Mouse (Mus musculus): ENCODE measurements around the gene Tns1. TPM values are rescaled to one million over a fixed set of nuclear protein-coding genes. Genes with fewer than 3 reads are reported as not detected.
A peak's percentile ranks its signal among the peaks of the same experiment; 100 is the strongest.

Tns1 gene
- polyA plus RNA-seq, 1 experiment from 2014 or later, result 23.0 TPM

DNA sequence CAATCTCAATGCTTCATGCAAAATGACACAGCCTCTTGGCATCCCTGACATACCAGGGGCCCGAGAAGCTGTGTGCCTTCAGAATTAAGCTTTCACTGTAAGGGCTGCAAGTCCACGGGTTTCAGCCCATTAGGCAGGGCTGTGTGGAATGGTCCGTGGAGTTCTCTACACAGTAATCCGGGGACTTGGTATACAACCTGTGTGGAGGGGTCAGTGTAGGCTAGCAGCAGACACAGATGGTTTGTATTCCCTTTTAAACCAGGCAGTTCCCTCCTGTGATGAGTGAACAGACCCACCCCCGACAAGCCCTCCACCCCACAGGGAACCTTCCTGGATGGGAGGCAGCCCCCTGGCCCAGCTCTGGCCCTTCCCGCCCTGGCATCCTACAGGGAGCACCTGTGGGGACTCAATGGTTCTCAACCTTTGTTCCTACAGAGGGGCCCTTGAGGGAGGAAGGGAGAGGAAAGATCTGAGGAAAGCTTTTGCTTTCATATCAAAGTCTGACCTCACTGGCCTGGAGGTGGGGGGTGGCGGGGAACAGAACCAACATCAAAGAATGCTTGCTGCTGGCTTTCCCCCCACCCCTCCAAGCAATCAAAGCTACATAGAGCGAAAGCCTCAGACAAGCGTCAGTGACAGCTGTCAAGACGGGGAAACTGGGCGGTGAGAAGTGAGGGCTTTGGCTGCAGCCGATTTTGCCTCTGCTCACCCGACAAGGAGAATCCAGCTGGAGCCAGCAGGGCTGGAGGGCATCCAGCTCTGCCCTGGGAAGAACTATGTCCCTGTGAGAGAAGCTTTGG is 155.3 kb downstream of the Tns1 start:
- no peaks in the 10 kb centered on the region for H3K9me3 ChIP-seq (replicated peaks; ENCODE audit: control insufficient read depth, low read length)
- H3K4me2 ChIP-seq (ENCODE audit: low read depth, low read length), result no peak overlapping the region
- H3K9ac ChIP-seq (ENCODE audit: low read depth, low read length), result no peak overlapping the region
- H3K36me3 ChIP-seq (ENCODE audit: control insufficient read depth, insufficient read depth), result peaks cover 7% of the 10 kb centered on the region; the same call in 1 of the 2 replicates
- H3K4me3 ChIP-seq (ENCODE audit: low read depth, low read length), result no peak overlapping the region
- no peaks in the 10 kb centered on the region; the same call in 1 of the 2 replicates for H3K4me1 ChIP-seq (ENCODE audit: control insufficient read depth, low read depth, low read length)
- H3K27me3 ChIP-seq (ENCODE audit: control insufficient read depth, insufficient read depth, low read depth, low read length), result no peaks in the 10 kb centered on the region
- WGBS (ENCODE audit: insufficient replicate concordance), result 57% methylated on average over 13 of the region's 13 CpGs
- no peak overlapping the region for H3K27ac ChIP-seq (ENCODE audit: low read length)
- ATAC-seq (ENCODE audit: low read depth), result no peak

DNA sequence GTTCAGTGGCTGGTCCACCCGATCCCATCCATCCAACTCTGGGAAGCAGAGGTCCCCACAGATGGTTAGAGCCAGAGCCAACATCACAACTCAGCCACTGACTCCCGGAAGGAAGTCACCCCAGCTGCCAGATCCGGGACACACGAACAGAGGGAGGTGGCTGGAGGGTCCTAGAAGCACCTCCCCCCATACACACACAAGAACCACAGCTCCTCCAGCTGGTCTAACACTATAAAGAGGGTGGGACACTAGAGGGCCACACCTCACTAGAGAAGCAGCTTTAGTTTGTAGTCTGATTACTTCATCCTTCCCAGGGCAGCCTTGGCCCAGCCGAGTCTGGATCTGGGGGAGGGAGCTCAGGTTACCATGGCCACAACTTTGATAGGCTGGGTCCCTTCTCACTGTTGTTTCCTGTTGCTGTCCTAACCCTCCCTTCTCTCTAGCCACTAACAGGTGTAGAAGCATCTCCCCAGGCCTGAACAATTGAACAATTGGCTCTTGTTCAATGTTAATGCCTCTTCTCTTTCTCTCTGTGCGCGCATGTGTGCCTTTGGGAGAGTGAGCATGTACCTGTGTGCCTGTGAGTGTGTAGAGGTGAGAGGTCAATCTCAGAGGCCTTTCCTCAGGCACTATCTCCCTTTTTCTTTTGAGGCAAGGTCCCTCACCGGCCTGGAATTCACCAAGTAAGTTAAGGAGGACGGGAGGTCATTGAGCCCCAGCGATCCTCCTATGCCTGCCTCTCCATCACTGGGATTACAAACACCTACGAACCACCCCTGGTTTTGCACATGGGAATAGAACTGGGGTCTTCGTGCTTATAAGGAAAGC is 157.6 kb downstream of the Tns1 start:
- Histone ChIP-seq H3K4me3 (ENCODE audit: low read depth, low read length) (no peak overlapping the region), H3K4me2 (ENCODE audit: low read depth, low read length) (no peak overlapping the region), H3K27ac (ENCODE audit: low read length) (no peak overlapping the region), H3K9me3 (replicated peaks; ENCODE audit: control insufficient read depth, low read length) (no peaks in the 10 kb centered on the region), H3K27me3 (ENCODE audit: control insufficient read depth, insufficient read depth, low read depth, low read length) (no peaks in the 10 kb centered on the region), H3K9ac (ENCODE audit: low read depth, low read length) (no peak overlapping the region), H3K36me3 (ENCODE audit: control insufficient read depth, insufficient read depth) (peaks cover 2% of the 10 kb centered on the region; the same call in 1 of the 2 replicates), H3K4me1 (ENCODE audit: control insufficient read depth, low read depth, low read length) (no peaks in the 10 kb centered on the region; the same call in none of the 2 replicates)
- 56% methylated on average over 12 of the region's 12 CpGs for WGBS (ENCODE audit: insufficient replicate concordance)
- peak; percentile 23; the same call in 1 of the 2 replicates for ATAC-seq (ENCODE audit: low read depth)

DNA sequence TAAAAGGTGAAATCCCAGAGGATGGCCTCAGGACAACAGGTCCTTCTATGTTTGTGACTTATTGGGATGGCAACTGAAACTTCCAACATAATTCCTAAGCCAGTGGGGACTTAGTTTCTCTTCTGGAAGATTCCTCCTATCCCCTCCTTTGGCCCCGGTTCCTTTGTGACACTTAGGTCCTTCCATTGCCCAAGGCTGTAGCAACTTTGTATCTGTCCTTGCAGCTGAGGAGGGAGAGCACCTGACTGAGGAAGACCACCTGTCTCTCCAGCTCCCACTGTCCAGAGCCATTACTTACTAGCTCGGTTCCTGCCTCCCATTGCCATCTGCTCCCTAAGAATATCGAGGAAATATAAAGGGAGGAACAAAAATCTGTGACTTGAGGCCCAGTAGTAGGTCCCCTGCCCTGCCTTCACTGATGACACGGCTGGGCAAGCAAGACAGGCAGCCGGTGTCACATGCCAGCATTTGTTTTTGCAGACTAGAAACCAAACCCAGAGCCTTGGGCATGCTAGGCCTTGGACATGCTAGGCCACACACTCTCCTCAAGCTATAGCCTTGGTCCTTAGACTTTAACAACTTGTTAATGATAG is 160.0 kb downstream of the Tns1 start:
- no peaks in the 10 kb centered on the region for H3K27me3 ChIP-seq (ENCODE audit: control insufficient read depth, insufficient read depth, low read depth, low read length)
- H3K36me3 ChIP-seq (ENCODE audit: control insufficient read depth, insufficient read depth), result no peaks in the 10 kb centered on the region; the same call in 1 of the 2 replicates
- no peak for ATAC-seq (ENCODE audit: low read depth)
- H3K4me3 ChIP-seq (ENCODE audit: low read depth, low read length), result no peak overlapping the region
- H3K4me1 ChIP-seq (ENCODE audit: control insufficient read depth, low read depth, low read length), result no peaks in the 10 kb centered on the region; the same call in none of the 2 replicates
- WGBS (ENCODE audit: insufficient replicate concordance), result 79% methylated on average over 5 of the region's 5 CpGs
- no peak overlapping the region for H3K27ac ChIP-seq (ENCODE audit: low read length)
- no peaks in the 10 kb centered on the region for H3K9me3 ChIP-seq (replicated peaks; ENCODE audit: control insufficient read depth, low read length)
- no peak overlapping the region for H3K4me2 ChIP-seq (ENCODE audit: low read depth, low read length)
- H3K9ac ChIP-seq (ENCODE audit: low read depth, low read length), result no peak overlapping the region

DNA sequence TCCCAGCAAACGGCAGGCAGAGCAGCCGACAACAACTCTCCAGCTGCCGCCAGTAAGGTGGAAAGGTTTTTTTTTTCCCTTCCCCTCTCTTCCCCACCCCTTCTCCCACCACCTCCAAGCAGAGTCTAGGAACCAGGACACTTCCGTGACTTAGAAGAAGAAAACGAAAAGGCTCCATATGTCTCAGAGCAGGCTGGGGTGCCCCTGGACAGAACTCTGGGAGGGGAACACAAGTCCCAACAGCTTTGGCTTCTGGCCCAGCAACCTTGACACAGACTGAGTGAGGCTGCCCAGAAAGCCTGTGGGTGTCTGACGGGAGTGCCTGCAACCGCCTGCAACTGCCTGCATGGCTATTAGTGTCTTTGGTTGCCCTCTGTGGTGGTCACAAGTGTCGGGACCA is 160.6 kb downstream of the Tns1 start:
- Histone ChIP-seq H3K4me1 (ENCODE audit: control insufficient read depth, low read depth, low read length) (no peaks in the 10 kb centered on the region; the same call in none of the 2 replicates), H3K4me2 (ENCODE audit: low read depth, low read length) (no peak overlapping the region), H3K36me3 (ENCODE audit: control insufficient read depth, insufficient read depth) (no peaks in the 10 kb centered on the region; the same call in 1 of the 2 replicates), H3K9ac (ENCODE audit: low read depth, low read length) (no peak overlapping the region), H3K4me3 (ENCODE audit: low read depth, low read length) (no peak overlapping the region), H3K27ac (ENCODE audit: low read length) (no peak overlapping the region; the same call in 1 of the 2 replicates), H3K9me3 (replicated peaks; ENCODE audit: control insufficient read depth, low read length) (no peaks in the 10 kb centered on the region), H3K27me3 (ENCODE audit: control insufficient read depth, insufficient read depth, low read depth, low read length) (no peaks in the 10 kb centered on the region)
- 56% methylated on average over 8 of the region's 8 CpGs for WGBS (ENCODE audit: insufficient replicate concordance)
- no peak for ATAC-seq (ENCODE audit: low read depth)

DNA sequence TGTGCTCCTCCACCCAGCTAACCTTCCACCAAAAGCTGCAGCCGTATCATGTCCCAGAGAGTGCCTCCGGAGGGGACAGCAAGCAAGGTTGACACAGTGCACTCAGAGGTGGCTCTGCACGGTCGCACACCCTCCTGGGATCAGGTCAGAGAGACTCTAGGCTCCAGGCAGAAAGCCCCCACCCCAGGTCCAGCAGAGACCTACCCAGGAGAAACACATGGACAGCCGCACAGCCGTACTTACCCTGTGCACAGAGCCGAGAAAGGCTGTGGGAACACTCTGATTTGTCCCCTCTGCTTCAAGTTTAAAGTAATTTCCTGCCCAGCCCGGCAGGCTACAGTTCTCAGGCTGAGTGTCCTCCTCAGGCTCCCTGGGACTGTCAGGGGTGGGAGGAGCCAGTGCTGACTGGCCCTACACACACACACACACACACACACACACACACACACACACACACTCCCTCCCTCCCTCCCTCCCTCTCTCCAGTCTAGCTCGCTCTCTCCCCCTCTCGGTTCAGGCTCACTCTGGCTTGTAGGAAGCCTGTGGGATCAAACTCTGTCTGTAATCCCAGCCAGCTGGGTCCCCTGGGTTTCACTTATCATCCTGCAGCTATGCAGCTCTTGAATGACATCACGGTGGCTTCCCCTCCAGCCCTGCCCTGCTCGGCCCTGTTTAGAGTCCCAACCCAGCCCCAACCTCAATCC is 161.4 kb downstream of the Tns1 start:
- Histone ChIP-seq H3K9me3 (replicated peaks; ENCODE audit: control insufficient read depth, low read length) (no peaks in the 10 kb centered on the region), H3K4me1 (ENCODE audit: control insufficient read depth, low read depth, low read length) (no peaks in the 10 kb centered on the region; the same call in none of the 2 replicates), H3K27me3 (ENCODE audit: control insufficient read depth, insufficient read depth, low read depth, low read length) (no peaks in the 10 kb centered on the region), H3K4me2 (ENCODE audit: low read depth, low read length) (no peak overlapping the region), H3K9ac (ENCODE audit: low read depth, low read length) (no peak overlapping the region), H3K4me3 (ENCODE audit: low read depth, low read length) (no peak overlapping the region), H3K36me3 (ENCODE audit: control insufficient read depth, insufficient read depth) (no peaks in the 10 kb centered on the region; the same call in 1 of the 2 replicates), H3K27ac (ENCODE audit: low read length) (peak overlapping the region; percentile 25)
- WGBS (ENCODE audit: insufficient replicate concordance), result 32% methylated on average over 12 of the region's 12 CpGs
- peak; percentile 59 for ATAC-seq (ENCODE audit: low read depth)

DNA sequence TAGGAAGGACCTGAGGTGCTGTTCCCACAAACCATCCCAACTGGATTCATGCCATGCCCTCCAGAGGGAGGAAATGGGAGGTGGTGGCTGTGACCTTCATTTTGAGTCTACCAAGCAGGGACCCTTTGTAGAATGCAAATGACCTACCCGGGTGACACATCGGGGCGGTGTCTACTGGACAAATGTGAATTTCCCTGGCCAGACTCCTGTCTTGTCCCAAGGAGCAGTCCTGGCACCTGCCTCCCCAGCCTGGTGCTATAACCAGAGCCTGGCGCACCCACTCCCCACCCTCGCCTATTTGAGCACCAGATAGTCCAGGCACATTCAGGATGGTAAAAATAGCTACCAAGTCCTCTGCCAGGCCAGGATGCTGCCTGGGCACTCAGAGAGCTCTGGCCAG is 162.2 kb downstream of the Tns1 start:
- ATAC-seq (ENCODE audit: low read depth), result no peak
- Histone ChIP-seq H3K4me3 (ENCODE audit: low read depth, low read length) (no peak overlapping the region), H3K4me1 (ENCODE audit: control insufficient read depth, low read depth, low read length) (no peaks in the 10 kb centered on the region; the same call in none of the 2 replicates), H3K9me3 (replicated peaks; ENCODE audit: control insufficient read depth, low read length) (no peaks in the 10 kb centered on the region), H3K27ac (ENCODE audit: low read length) (no peak overlapping the region), H3K9ac (ENCODE audit: low read depth, low read length) (no peak overlapping the region), H3K36me3 (ENCODE audit: control insufficient read depth, insufficient read depth) (no peaks in the 10 kb centered on the region; the same call in 1 of the 2 replicates), H3K27me3 (ENCODE audit: control insufficient read depth, insufficient read depth, low read depth, low read length) (no peaks in the 10 kb centered on the region), H3K4me2 (ENCODE audit: low read depth, low read length) (no peak overlapping the region)
- WGBS (ENCODE audit: insufficient replicate concordance), result 81% methylated on average over 5 of the region's 5 CpGs

DNA sequence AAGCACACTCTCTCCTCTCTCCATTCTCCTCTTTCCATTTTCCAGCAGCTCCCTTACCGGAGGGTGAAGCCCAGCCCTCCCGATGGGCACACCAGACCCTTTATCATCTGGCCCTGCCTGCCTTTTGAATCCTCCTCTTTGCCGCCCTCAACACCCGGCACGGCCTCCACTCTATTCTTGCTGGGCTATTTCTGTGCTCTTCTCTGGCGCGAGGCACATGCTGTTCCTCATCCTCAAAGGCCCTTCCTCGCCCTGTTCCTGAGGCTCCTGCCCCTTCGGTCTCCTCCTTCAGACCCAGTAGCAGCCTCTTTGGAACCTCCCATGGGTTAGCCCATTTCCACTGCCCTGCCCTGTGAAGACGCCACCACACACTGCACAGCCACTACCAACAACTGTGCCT is 164.5 kb downstream of the Tns1 start:
- Histone ChIP-seq H3K9me3 (replicated peaks; ENCODE audit: control insufficient read depth, low read length) (no peaks in the 10 kb centered on the region), H3K4me3 (ENCODE audit: low read depth, low read length) (no peak overlapping the region), H3K4me1 (ENCODE audit: control insufficient read depth, low read depth, low read length) (no peaks in the 10 kb centered on the region; the same call in 1 of the 2 replicates), H3K36me3 (ENCODE audit: control insufficient read depth, insufficient read depth) (no peaks in the 10 kb centered on the region; the same call in 1 of the 2 replicates), H3K9ac (ENCODE audit: low read depth, low read length) (no peak overlapping the region), H3K27me3 (ENCODE audit: control insufficient read depth, insufficient read depth, low read depth, low read length) (no peaks in the 10 kb centered on the region), H3K27ac (ENCODE audit: low read length) (no peak overlapping the region), H3K4me2 (ENCODE audit: low read depth, low read length) (no peak overlapping the region)
- 86% methylated on average over 10 of the region's 10 CpGs for WGBS (ENCODE audit: insufficient replicate concordance)
- ATAC-seq (ENCODE audit: low read depth), result no peak

DNA sequence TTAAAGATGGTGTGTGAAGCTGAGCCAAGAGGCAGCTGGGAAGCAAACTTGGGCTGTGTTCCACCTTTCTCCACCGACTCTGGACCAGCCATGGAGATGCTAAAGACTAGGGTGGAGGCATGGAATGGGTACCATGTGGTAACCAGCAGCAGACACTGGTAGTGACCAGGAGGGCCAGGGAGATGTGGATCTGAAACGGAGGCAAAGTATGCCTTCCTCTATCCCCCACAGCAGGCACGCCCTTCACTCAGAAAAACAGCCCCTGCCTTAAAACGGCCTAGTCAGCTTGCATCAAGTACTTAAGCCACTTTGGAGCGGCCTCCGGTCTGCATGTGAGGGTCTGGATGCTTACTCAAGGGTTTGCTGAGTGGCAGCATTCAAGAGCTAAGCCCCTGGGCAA is 164.9 kb downstream of the Tns1 start:
- Histone ChIP-seq H3K9ac (ENCODE audit: low read depth, low read length) (no peak overlapping the region), H3K4me1 (ENCODE audit: control insufficient read depth, low read depth, low read length) (no peaks in the 10 kb centered on the region; the same call in 1 of the 2 replicates), H3K36me3 (ENCODE audit: control insufficient read depth, insufficient read depth) (no peaks in the 10 kb centered on the region; the same call in 1 of the 2 replicates), H3K27me3 (ENCODE audit: control insufficient read depth, insufficient read depth, low read depth, low read length) (no peaks in the 10 kb centered on the region), H3K4me2 (ENCODE audit: low read depth, low read length) (no peak overlapping the region), H3K9me3 (replicated peaks; ENCODE audit: control insufficient read depth, low read length) (no peaks in the 10 kb centered on the region), H3K4me3 (ENCODE audit: low read depth, low read length) (no peak overlapping the region), H3K27ac (ENCODE audit: low read length) (no peak overlapping the region)
- no peak for ATAC-seq (ENCODE audit: low read depth)
- WGBS (ENCODE audit: insufficient replicate concordance), result 80% methylated on average over 6 of the region's 6 CpGs
